Mouse (Mus musculus) left cerebral cortex, adult 2 months (tissue): ENCODE measurements around the gene Cga. TPM values are rescaled to one million over a fixed set of nuclear protein-coding genes. Genes with fewer than 3 reads are reported as not detected.
A peak's percentile ranks its signal among the peaks of the same experiment; 100 is the strongest.
"Not testable (repeated sequence)": the region's sequence is repeated elsewhere in the genome, so short reads cannot be mapped to it uniquely, and the experiment has no call there.

ENCODE experiments used
- DNase-seq, 2 experiments: peaks; one replicate each; pipeline ENCODE4 v3.0.0; 2021 to 2022; ENCODE audit warnings: low spot score in 2 of 2, mixed read lengths in 1 of 2; ENCODE audit errors: extremely low spot score in 1 of 2
- H3K27ac ChIP-seq: fragments of 200-600 bp; 2 replicates; pipeline ENCODE4 v1.8.1; 2022
- H3K4me3 ChIP-seq: fragments of 200-600 bp; 2 replicates; pipeline ENCODE4 v1.8.1; 2022
- CTCF ChIP-seq: fragments of 200-600 bp; IDR thresholded peaks from 2 replicates; pipeline ENCODE4 v1.8.1; 2022; ENCODE audit warnings: antibody characterized with exemption, mild to moderate bottlenecking, moderate library complexity
- intact Hi-C: fragments of 180-260 bp; cut with DNase I; formaldehyde crosslinking; loops from one replicate; pipeline ENCODE4 v1.15.1; 2025
- total RNA-seq, 2 experiments: library from RNA; stranded (reverse); gene quantifications; 2 replicates each; pipeline ENCODE4 v1.2.3; 2021

Cga gene
- total RNA-seq, 2 experiments from 2014 or later, result not detected

DNA sequence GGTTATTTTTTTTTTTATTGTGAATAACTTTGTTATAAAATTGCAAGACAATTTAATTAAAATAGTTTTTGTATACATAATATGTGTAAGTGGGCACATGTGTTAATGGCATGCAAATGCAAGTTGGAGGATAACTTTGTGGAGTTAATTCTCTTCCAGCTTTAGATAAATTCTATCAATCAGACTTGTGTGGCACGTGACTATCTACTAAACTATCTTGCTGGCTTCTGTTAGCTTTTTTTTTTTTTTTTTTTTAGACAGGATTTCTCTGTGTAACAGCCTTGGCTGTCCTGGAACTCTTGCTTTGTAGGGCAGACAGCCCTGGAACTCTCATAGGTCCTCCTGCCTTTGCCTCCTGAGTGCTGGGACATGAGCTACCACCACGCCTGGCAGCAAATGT, 4.9 kb downstream of the Cga start:
- Histone ChIP-seq H3K27ac (no peak overlapping the region), H3K4me3 (no peak overlapping the region)
- intact Hi-C loops, result no loop called here
- no peak for TF ChIP-seq CTCF
- no peak for DNase-seq

DNA sequence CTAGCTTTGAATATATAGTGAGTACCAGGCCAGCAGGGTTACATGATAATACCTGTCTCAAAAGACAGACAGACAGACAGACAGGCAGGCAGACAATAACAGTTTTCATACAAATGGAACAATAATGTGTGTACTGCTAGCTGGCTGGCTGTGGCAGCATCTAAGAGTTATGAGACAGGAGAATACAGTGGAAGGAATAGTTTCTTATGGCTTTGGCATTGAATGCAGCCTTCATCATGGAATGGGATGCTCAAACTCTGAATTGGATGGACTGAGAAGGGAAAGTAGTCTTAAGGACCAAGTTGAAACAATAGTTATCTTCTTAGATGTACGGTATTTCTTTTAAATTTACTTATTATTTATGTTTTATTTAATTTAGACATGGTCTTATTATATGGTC, 5.7 kb downstream of the Cga start:
- TF ChIP-seq CTCF, result no peak
- DNase-seq, result no peak
- H3K27ac ChIP-seq, result no peak overlapping the region
- no peak overlapping the region for H3K4me3 ChIP-seq
- intact Hi-C loops, result no loop called here

DNA sequence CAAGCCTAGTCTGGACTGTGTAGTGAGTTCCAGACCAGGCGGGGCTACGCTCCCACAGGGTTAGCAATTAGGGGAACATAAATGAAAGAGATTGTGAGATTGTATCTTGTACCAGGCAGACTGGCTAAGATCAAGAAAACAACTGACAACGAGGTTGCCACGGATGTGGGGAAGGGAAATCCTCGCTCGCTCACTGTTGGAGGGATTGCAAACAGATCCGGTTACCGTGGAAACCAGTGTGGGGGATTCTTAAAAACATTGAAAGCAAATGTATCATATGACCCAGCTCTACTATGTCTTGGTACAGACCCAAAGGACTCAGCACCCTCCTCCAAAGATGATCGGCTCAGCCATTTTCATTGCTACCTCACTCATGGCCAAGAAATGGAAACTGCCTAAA, 6.6 kb downstream of the Cga start:
- TF ChIP-seq CTCF, result no peak
- Histone ChIP-seq H3K4me3 (peak overlapping the region; percentile 3; the same call in 1 of the 2 replicates), H3K27ac (no peak overlapping the region)
- DNase-seq, result no peak
- intact Hi-C loops, result no loop called here

DNA sequence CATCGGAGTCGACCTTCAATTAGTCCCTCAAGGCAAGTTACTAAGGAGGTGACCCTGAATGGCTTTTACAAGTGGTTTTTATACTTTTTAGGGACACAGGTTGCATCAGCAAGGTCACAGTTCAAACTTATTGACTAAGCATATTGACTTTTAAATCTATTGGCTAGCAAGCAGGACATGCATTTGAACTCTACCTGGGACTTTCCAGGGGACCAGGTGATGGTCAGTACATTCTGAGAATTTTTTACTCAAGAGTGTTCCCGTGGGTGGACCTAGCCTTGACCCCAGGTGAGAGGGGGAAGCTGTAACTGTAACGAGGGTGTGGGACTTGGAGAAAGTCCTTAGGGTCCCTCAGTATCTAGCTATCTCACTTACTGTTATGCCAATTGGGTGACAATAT, 7.6 kb downstream of the Cga start:
- no peak overlapping the region for H3K27ac ChIP-seq
- no peak for DNase-seq
- no peak overlapping the region for H3K4me3 ChIP-seq
- intact Hi-C loops, result no loop called here
- no peak for TF ChIP-seq CTCF

DNA sequence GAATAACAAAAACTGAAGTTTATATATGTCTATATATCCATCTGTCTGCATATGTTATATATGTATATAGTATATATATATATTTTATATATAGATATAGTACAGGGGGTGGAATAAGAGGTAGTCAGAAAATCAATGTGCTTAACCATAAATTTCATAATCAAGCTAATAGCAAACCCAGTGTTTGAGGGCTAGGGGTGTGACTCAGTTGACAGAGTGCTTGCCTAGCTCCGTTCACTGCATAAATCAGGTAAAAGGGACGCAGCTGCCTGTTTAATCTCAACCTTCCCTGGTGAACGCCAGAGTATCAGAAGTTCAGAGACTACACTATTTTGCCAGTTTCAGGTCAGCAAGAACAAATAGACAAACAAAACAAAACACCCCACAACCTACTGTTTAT, 8.0 kb downstream of the Cga start:
- DNase-seq, H3K27ac ChIP-seq, H3K4me3 ChIP-seq, intact Hi-C loops: not testable (repeated sequence)

DNA sequence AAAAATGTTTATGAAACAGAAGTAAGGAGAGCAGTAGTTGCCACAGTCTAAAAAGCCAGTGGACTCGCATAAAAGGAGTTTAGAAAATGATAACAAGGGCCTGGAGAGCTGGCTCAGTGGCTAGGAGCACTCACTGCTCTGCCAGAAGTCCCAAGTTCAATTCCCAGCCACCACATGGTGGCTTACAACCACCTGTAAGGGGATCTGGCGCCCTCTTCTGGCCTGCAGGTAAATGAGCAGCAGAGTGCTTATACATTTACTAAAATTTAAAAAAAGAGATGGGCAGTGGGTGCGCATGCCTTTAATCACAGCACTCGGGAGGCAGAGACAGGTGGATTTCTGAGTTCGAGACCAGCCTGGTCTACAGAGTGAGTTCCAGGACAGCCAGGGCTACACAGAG, 11.8 kb downstream of the Cga start:
- no peak overlapping the region for H3K27ac ChIP-seq
- no peak overlapping the region for H3K4me3 ChIP-seq
- intact Hi-C loops, result no loop called here
- TF ChIP-seq CTCF, result peak; percentile 36
- DNase-seq, result no peak

DNA sequence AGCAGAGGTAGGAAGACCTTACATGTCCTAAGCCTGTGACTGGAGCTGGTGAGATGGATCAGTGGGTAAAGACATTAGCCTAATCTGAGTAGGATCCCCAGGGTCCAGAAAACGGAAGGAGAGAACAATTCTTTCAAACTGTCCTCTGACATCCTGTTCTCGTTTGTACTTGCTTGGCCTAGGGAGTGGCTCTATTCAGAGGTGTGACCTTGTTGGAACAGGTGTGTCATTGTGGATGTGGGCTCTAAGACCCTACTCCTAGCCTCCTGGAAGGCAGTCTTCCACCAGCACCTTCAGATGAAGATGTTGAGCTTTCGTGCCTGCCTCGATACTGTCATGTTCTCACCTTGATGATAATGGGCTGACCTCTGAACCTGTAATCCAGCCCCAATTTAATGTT, 12.6 kb downstream of the Cga start:
- H3K4me3 ChIP-seq, result no peak overlapping the region
- intact Hi-C loops, result no loop called here
- no peak for DNase-seq
- TF ChIP-seq CTCF, result no peak
- H3K27ac ChIP-seq, result no peak overlapping the region

DNA sequence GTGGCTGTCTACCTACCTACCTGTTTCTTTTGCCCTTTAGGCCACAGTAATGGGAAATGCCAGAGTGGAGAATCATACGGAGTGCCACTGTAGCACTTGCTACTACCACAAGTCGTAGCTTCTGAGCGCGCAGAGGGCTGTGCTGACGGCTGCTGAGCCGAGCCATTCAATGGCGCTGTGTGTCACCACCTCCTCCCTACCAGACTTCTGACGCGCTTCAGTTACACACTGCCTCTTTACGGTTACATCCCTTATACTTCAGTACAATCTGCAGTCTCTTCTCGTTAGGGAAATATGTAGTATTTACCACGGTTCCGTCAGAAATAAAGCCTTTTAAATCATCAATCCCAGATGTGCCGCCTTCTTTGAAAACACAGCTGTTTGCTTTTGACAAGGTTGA, 13.4 kb downstream of the Cga start:
- intact Hi-C loops, result no loop called here
- DNase-seq, result no peak
- Histone ChIP-seq H3K4me3 (no peak overlapping the region), H3K27ac (no peak overlapping the region)
- no peak for TF ChIP-seq CTCF

DNA sequence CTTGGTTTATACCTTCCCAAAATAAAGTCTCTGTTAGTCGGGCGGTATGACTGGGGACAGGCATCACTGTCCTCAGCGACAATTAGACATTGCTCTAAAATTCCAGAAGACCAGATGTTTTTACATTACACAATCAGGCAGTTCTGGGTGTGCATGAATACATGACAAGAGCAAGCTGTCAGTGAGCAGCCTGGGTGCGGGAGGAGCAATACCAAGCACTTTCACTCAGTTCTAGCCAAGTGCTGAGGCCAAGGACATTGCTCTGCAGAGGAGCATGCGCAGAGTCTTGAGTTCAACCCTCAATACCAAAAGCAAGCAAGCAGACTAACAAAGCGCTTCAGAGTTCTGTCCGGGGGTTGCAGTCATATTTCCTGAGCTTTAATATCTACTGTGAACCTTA, 14.5 kb downstream of the Cga start:
- intact Hi-C loops, result no loop called here
- H3K27ac ChIP-seq, result no peak overlapping the region
- no peak overlapping the region for H3K4me3 ChIP-seq
- DNase-seq, result no peak
- TF ChIP-seq CTCF, result no peak

DNA sequence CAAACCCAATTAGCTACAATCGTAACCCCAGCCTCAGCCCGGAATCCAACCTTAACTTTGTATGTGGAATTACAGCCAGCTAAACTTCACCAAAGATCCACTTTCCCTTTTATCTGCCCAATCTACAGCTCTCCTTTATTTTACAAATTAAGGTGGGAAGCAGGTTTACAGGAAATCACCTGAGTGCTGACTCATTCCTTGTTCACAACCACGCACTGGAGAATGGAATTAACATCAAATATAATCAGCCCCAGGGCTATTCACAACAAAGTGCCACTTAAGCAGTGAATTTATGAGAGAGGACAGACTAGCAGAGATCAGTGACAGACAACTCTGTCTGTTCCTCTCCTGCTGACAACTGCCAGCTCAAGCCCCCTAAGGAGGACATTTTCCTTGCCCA, 17.8 kb downstream of the Cga start:
- TF ChIP-seq CTCF, result no peak
- intact Hi-C loops, result no loop called here
- H3K4me3 ChIP-seq, result no peak overlapping the region
- no peak overlapping the region for H3K27ac ChIP-seq
- DNase-seq, result no peak

DNA sequence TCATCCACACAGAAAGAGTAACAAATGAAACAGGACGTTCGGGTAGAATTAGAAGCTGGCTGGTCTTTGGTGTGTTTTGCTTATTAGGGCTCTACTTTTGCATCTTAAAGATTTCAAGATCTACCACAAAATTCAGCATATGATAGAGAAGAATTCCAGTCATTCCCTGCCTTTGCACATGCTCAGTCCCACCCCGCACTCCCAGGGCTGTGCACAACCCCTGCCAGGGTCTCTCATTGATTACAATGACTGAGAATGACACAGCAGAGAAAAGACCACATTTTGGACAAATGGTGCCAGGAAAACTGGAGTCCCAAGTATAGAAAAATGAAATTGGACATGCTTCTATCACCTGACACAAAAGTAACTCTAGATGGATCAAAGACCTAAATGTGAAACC, 18.6 kb downstream of the Cga start:
- TF ChIP-seq CTCF, result no peak
- intact Hi-C loops, result no loop called here
- H3K27ac ChIP-seq, result no peak overlapping the region
- H3K4me3 ChIP-seq, result no peak overlapping the region
- no peak for DNase-seq

DNA sequence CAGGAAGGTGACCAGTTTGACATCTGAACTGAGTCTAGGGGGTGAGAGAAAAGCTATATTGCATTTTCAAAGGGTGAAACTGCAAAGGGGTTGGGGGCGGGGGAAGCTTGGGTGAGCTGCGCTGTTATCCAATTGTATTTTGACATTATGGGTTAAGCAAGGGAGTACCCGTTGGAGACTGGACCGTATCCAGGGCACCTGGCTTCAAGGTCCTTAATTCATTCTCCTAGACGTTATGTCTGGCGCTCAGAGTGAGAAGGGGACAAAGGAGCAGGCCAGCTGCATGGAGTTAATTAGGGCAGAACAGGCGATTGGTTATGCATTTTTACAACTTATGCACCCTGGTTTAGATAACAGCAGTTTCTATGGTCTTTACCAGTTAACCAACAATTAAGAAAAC, 23.8 kb downstream of the Cga start:
- intact Hi-C loops, result no loop called here

DNA sequence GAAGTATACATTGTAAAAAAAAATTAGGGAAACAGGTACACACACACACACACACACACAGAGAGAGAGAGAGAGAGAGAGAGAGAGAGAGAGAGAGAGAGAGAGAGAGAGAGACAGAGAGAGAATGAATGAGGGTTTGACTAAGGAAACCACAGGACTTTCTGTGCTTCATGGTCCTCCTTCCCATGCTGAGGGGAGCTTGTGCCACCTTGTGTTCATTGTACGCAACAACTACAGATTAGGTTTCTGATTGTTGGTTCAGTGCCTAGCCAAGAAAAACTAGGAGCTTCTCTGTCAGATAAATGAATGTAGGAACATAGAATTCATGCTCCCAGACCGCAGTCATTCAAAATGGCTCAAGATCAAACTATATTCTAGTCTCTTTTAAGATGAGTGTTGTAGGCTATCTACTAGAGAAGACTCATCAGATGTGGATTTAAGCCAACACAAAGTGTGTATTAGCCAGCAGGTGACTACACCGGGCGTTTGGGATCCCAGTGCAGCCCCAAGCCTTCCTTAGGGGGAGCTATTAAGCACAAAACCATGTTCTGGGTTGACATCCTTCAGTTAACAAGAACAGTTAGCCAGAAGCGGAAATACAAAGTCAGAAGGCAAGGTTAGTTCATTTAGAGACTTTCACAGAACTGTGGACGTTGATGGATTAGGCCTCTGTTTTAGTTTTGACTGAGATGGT, 28.7 kb downstream of the Cga start:
- intact Hi-C loops, result loop anchor here (5.0 kb wide), 2 partner anchors 145 to 235 kb away; partner anchors contain the start of genes Slc35a1 and Smim8
- Histone ChIP-seq H3K27ac (no peak overlapping the region), H3K4me3 (no peak overlapping the region)
- DNase-seq, result peak; percentile 21 to 26
- peak; percentile 73 for TF ChIP-seq CTCF

More for the DNA sequence above, 23.8 kb downstream of the Cga start:
- no peak for DNase-seq
- no peak overlapping the region for H3K27ac ChIP-seq
- no peak overlapping the region for H3K4me3 ChIP-seq
- no peak for TF ChIP-seq CTCF

DNA sequence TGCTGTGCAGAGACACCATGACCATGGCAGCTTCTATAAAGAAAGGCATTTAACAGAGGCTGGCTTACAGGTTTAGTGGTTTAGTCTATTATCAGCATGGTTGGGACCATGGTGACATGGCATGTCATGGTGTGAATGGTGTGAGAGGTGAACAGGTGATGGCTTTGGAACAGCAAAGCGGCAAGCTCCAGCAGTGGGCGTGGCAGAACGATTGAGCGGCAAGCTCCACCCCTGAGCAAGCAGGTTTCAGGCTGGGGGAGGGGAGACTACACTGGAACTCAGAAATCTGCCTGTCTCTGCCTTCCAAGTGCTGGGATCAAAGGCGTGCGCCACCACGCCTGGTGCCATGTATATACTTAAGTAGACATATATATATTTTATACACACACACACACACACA, 34.8 kb downstream of the Cga start:
- intact Hi-C loops, H3K27ac ChIP-seq, DNase-seq, H3K4me3 ChIP-seq: not testable (repeated sequence)
